Mouse (Mus musculus): Measurements from ENCODE around the gene Gpr137b. TPM values are rescaled to one million over a fixed set of nuclear protein-coding genes. Genes with fewer than 3 reads are reported as not detected.
"Not testable (repeated sequence)": the region's sequence is repeated elsewhere in the genome, so short reads cannot be mapped to it uniquely, and the experiment has no call there.

Gene Gpr137b
- polyA plus RNA-seq, 1 experiment from 2014 or later: 13.4 TPM

DNA sequence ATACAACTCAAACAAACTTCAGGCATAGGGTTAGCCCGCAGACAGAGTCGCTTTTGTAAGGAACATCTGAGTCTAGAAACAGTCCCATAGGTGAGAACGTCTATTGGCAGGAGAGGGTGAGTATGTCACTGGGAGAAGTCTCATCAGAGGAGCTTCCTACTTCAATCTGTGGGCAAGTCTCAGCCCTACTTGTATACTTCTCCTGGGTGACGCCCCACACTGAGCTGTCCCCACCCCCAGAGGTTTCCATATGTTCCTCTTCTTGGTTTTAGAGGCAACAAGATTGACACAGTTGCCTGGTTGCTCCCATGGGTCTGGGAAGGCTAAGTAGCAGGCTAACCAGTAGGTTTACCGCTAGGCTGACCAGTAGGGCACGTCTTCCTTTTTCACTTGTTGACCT, 10.0 kb upstream of the Gpr137b start:
- WGBS: 86% methylated on average over 5 of the region's 6 CpGs
- H3K4me1 ChIP-seq; ATAC-seq (ENCODE audit: insufficient number of reproducible peaks, low FRiP score, low TSS enrichment, low read depth); H3K36me3 ChIP-seq; H3K9me3 ChIP-seq; H3K4me3 ChIP-seq; H3K9ac ChIP-seq; H3K4me2 ChIP-seq; H3K27ac ChIP-seq; H3K27me3 ChIP-seq: not testable (repeated sequence)

DNA sequence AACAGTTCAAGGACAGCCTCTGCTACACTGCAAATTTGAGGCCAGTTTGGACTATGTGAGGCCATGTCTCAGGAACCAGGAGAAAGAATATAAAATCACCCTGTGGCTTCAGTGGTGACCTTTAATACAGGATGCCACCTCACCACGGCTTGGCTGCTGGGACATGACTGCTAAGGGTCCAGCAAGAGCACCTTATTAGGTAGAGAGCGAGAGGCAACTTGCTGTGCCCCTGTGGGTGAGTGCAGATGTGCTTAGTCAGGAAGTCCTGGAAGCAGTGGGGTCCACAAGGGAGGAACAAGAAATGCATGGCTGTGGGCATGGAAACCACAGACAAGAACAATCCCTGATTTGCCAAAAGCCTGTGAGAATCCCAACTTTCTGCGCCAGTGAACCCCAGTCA, 9.6 kb upstream of the Gpr137b start:
- H3K9ac ChIP-seq; H3K4me1 ChIP-seq; H3K4me2 ChIP-seq; H3K36me3 ChIP-seq; H3K4me3 ChIP-seq; ATAC-seq (ENCODE audit: insufficient number of reproducible peaks, low FRiP score, low TSS enrichment, low read depth); H3K9me3 ChIP-seq; H3K27me3 ChIP-seq; H3K27ac ChIP-seq: not testable (repeated sequence)
- WGBS: 91% methylated on average over 3 of the region's 3 CpGs

DNA sequence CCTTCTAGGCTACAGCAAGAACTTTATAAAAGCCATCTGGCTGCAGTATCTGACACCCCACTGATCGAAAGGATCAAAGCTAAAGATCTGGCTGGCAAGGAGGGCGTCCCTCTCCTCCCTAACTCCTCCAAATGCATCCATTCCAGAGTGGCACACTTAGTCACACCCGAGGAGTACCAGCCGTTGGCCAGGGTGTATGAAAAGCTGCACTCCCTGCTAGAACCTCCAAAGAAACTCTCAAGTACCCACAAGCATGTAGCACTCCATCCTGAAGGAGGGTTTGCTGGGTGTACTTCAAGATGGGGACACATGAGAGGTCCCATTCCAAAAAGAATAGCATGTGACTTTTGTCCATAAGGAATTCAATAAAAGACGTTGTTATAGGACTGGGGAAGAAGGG, 9.0 kb upstream of the Gpr137b start:
- H3K9ac ChIP-seq; H3K36me3 ChIP-seq; H3K4me3 ChIP-seq; H3K27ac ChIP-seq; H3K4me2 ChIP-seq; ATAC-seq (ENCODE audit: insufficient number of reproducible peaks, low FRiP score, low TSS enrichment, low read depth); H3K4me1 ChIP-seq; H3K9me3 ChIP-seq; H3K27me3 ChIP-seq: not testable (repeated sequence)
- 63% methylated on average over 5 of the region's 5 CpGs for WGBS

DNA sequence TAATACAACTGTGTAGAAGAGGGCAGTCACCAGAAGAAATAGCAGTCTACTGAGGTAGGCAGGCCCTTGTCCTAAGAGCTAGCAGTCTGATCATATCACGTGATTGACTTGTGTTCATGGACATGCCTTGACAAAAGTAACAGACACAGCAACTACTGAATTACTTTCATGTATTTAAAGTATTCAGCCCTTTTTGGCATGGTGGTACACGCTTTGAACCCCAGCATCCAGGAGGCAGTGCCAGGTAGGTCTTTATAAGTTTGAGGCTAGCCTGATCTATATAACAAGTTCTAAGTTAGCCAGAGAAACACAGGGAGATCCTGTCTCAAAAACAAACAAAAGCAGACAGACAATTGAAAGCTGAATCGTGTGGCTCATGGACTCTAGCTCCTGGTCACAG, 7.0 kb upstream of the Gpr137b start:
- H3K4me1 ChIP-seq, H3K27ac ChIP-seq: not testable (repeated sequence)
- WGBS: 73% methylated on average over 3 of the region's 3 CpGs

DNA sequence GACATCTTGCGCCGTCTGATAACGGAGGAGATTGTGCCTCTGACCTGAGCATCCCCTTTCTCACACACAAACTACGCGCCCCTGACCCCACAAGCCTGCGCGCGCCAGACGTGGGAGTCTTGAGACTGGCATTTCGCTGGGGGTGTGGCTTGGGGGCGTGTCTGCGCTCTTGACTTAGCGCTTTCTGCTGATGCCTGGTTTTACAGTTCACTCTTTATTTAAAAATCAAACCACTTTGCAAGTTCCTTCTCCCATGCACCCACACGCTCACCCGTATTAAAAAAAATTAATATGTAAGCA, 232 bp upstream of the Gpr137b start:
- H3K27me3 ChIP-seq; H3K9ac ChIP-seq; ATAC-seq (ENCODE audit: insufficient number of reproducible peaks, low FRiP score, low TSS enrichment, low read depth); H3K4me1 ChIP-seq; H3K36me3 ChIP-seq; H3K27ac ChIP-seq; H3K9me3 ChIP-seq: not testable (repeated sequence)
- peak overlapping the region; percentile 56 for H3K4me2 ChIP-seq
- 0% methylated on average over 15 of the region's 15 CpGs for WGBS
- peak overlapping the region; percentile 43 for H3K4me3 ChIP-seq

More for the DNA sequence above, 7.0 kb upstream of the Gpr137b start:
- not testable (repeated sequence) for H3K9ac ChIP-seq; H3K4me2 ChIP-seq; H3K27me3 ChIP-seq; ATAC-seq (ENCODE audit: insufficient number of reproducible peaks, low FRiP score, low TSS enrichment, low read depth); H3K9me3 ChIP-seq; H3K4me3 ChIP-seq; H3K36me3 ChIP-seq

DNA sequence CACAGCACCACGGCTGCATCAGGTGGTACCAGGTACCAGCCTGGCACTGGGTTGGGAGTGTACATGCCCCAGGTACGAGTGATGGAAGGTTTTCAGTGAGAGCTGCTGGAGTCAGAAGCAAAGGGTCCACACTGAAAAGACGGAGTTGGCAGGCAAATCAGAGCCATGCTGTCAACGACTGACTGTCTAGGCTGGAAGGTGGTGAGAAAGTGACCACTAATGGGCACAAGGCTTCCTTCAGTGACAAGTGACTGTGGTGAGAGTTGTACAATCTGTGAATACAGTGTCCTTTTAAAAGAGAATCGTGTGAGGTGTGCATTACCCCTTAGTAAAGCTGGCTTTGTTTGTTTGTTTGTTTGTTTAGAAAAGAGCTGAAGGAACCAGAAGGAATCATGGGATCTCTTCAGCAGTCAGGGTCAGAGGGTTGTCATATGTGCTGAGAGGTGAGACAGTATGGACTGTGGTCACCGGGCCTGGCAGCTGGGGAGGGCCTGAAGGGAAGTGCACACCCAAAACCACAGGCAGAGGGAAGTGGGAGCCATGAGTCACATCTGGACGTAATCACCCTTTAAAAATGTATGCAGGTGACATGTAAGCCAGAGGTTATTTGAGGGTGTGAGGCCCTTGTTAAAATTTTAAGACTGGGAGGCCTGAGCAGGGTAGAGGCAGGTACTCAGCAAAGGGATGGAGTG, 15.5 kb downstream of the Gpr137b start:
- WGBS: 63% methylated on average over 1 of the region's 7 CpGs
- ATAC-seq (ENCODE audit: insufficient number of reproducible peaks, low FRiP score, low TSS enrichment, low read depth); H3K27me3 ChIP-seq; H3K27ac ChIP-seq; H3K9me3 ChIP-seq; H3K9ac ChIP-seq; H3K36me3 ChIP-seq; H3K4me2 ChIP-seq; H3K4me1 ChIP-seq; H3K4me3 ChIP-seq: not testable (repeated sequence)

DNA sequence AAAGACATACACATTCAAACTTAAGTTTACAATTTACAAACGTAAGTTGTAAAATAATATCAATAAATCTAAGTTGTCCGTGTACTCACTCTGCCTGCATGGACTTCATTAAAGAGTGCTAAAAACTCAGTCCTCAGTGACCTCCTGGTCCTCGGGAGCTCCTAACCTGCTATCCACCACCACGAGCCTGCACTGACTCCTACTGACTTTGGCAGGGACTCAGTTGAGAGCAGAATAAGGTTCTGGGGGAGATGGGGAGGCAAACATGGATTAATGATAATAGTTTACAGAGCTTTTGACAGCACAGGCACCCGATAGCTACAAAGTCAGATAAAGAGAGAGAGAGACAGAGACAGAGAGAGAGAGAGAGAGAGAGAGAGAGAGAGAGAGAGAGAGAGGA, 16.6 kb downstream of the Gpr137b start:
- Histone ChIP-seq H3K27ac (no peak overlapping the region), H3K4me2 (no peak overlapping the region), H3K4me3 (no peak overlapping the region), H3K36me3 (no peaks in the 10 kb centered on the region), H3K27me3 (no peaks in the 10 kb centered on the region), H3K9ac (no peak overlapping the region), H3K9me3 (no peaks in the 10 kb centered on the region), H3K4me1 (no peaks in the 10 kb centered on the region)
- 73% methylated on average over 5 of the region's 5 CpGs for WGBS
- ATAC-seq (ENCODE audit: insufficient number of reproducible peaks, low FRiP score, low TSS enrichment, low read depth): no peak

DNA sequence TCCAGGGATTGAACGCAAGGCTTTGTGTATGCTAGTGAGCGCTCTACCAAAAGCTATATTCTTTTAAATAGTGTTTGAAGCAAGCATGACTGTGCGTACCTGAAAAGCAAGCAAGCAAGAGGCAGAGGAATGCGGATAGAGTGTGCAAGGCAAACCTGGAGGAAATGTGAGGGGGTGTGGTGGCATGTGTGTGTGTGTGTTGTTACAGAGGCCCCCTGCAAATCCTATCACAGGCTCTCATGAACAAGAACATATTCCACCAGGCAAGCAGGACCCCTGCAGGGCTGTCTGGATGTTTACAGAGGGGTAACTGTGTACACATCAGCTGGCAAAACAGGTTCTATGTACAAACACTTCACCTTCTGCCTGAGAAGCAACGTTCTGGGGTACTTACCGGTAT, 19.8 kb downstream of the Gpr137b start:
- H3K4me3 ChIP-seq; H3K9ac ChIP-seq; H3K4me1 ChIP-seq; ATAC-seq (ENCODE audit: insufficient number of reproducible peaks, low FRiP score, low TSS enrichment, low read depth); H3K9me3 ChIP-seq; H3K27me3 ChIP-seq; H3K27ac ChIP-seq; H3K36me3 ChIP-seq; H3K4me2 ChIP-seq: not testable (repeated sequence)
- 83% methylated on average over 6 of the region's 6 CpGs for WGBS

DNA sequence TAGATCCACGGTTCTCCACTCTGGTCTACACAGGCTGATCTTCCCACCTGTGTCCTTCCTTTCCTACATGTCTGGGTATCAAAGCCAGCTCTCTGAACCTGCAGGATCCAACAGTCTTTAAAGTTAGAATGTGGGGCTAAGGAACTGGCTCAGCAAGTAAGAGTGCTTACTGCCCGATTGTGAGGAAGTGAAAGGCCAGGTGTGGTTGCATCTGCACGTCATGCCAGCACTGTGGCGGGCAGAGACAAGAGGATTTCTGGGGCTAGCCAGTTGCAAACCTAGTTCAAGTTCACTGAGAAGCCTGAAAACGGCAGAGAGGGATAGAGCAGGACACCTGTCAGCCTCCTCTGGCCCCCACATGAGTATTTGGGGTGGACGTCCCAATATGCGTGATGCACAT, 22.4 kb downstream of the Gpr137b start:
- H3K4me3 ChIP-seq; H3K4me2 ChIP-seq; H3K4me1 ChIP-seq; ATAC-seq (ENCODE audit: insufficient number of reproducible peaks, low FRiP score, low TSS enrichment, low read depth); H3K9ac ChIP-seq; H3K27me3 ChIP-seq; H3K9me3 ChIP-seq; H3K36me3 ChIP-seq; H3K27ac ChIP-seq: not testable (repeated sequence)
- 83% methylated on average over 7 of the region's 7 CpGs for WGBS

DNA sequence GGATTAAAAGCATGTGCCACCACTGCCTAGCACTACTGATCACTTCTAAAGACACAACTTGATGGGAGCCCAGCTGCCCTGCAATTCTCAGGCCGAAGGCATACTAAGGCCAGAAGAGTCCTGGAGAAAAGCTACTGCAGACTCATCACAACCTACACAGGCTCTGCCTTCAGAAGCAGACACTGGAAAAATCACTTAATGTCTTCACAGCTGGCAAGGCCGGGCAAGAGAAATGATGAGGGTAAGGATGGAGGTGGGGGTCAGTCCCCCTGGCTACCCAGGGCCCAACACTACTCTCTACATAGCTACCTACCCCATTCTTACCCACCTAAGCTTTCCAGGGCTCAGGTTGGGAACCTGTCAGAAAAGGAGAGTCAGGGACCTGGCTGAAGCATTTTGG, 27.4 kb downstream of the Gpr137b start:
- not testable (repeated sequence) for H3K9me3 ChIP-seq; H3K27me3 ChIP-seq; H3K36me3 ChIP-seq; H3K4me3 ChIP-seq; H3K4me2 ChIP-seq; H3K4me1 ChIP-seq; H3K9ac ChIP-seq; H3K27ac ChIP-seq; ATAC-seq (ENCODE audit: insufficient number of reproducible peaks, low FRiP score, low TSS enrichment, low read depth)
- WGBS: 91% methylated on average over 2 of the region's 2 CpGs

DNA sequence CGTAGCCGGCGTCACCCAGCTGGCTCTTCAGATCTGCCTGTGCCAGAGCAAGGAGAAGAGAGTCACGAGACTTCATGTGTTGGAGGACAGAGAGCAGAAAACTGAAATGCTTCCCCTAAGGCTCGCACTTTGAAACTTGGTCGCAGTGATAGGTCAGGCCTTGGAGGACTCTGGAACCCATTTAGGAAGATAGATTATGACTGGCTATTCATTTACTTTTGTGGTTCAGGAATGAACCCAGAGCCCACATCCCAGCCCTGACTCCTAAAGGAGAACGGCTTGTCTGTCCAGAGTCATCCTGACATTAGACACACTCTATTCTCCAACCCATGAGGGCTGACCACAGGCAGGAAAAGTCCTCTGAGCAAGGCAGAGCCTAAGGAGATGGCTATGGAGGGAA, 30.3 kb downstream of the Gpr137b start:
- WGBS: 90% methylated on average over 7 of the region's 7 CpGs
- H3K9me3 ChIP-seq; H3K36me3 ChIP-seq; ATAC-seq (ENCODE audit: insufficient number of reproducible peaks, low FRiP score, low TSS enrichment, low read depth); H3K4me1 ChIP-seq; H3K27ac ChIP-seq; H3K27me3 ChIP-seq; H3K4me2 ChIP-seq; H3K4me3 ChIP-seq; H3K9ac ChIP-seq: not testable (repeated sequence)

DNA sequence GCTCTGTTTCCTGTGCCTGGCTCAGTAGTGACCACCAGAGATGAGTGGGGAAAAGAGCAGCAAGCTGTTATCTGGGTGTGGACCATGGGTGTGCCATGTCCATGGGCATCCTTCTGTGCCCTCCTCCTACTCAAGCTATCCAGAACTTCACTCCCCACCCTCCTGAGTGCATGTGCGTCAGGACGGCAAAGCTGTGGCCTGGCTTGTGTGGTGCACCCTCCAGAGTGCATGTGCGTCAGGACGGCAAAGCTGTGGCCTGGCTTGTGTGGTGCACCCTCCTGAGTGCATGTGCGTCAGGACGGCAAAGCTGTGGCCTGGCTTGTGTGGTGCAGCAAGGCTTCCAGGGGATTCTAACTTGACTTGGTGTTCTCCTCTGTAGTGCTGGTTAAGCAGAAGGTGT, 31.6 kb downstream of the Gpr137b start:
- not testable (repeated sequence) for H3K9ac ChIP-seq; H3K36me3 ChIP-seq; H3K27me3 ChIP-seq; H3K4me2 ChIP-seq; H3K4me1 ChIP-seq; ATAC-seq (ENCODE audit: insufficient number of reproducible peaks, low FRiP score, low TSS enrichment, low read depth); H3K9me3 ChIP-seq; H3K4me3 ChIP-seq; H3K27ac ChIP-seq
- WGBS: 94% methylated on average over 6 of the region's 6 CpGs

DNA sequence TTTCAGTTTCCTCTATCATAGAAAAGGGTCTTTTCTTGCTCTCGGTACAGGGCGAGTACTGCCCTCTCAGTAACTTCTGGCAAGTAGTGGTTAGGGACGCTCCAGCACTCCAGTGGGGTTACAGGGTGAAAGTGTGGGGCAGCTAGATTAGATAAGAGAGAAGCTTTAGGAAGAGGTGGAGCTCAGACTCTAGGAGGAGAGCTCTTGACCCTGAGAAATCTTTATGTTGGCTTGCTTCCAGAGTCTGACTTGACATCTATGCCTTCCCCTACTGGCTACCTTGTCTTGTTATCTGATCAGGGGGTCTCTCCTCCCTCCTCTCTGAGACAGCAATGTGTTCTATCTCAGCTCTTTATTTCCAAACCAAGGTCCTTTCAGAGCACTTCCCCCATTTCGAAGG, 33.8 kb downstream of the Gpr137b start:
- 95% methylated on average over 4 of the region's 4 CpGs for WGBS
- not testable (repeated sequence) for H3K36me3 ChIP-seq; H3K4me2 ChIP-seq; H3K4me1 ChIP-seq; H3K4me3 ChIP-seq; ATAC-seq (ENCODE audit: insufficient number of reproducible peaks, low FRiP score, low TSS enrichment, low read depth); H3K27ac ChIP-seq; H3K9ac ChIP-seq; H3K27me3 ChIP-seq; H3K9me3 ChIP-seq

Measured in limb, embryonic 15.5 days (tissue).